Mouse (Mus musculus) neutrophil, adult 5-6 weeks (primary cell): ENCODE data around the gene Gm17349. TPM values are rescaled to one million over a fixed set of nuclear protein-coding genes. Genes with fewer than 3 reads are reported as not detected.

Experiments used
- ATAC-seq: fragments of 151-379, 151-347 bp; 2 replicates; pipeline ENCODE4 v1.8.0; 2017; ENCODE audit warnings: mild to moderate bottlenecking, moderate TSS enrichment; ENCODE audit not compliant: insufficient number of reproducible peaks, poor library complexity, low FRiP score, severe bottlenecking; ENCODE audit errors: extremely low read depth
- total RNA-seq: library from RNA; stranded (forward); fragments of 200-1000 nt; gene quantifications from 2 replicates; pipeline ENCODE4 v1.2.3, GENCODE M21; 2017

Gm17349 gene
- total RNA-seq, 1 experiment from 2014 or later = not detected

DNA sequence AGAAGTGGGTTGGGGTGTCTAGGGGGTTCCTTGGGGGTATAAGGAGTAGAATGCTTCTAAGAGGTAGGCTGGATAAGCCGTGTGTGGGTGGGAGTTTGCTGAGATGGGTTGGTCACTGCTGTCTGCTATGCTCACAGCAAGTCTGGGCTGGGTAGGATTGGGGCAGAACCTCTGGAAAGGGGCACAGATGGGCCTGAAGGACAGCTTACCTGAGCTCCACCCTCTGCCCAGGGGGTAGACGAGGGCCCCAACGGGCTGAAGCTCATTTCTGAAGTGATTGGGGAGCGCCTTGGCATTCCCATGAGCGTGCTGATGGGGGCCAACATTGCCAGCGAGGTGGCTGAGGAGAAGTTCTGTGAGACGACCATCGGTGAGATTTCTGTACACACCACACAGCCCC is 14.6 kb upstream of the Gm17349 start:
- no peak for ATAC-seq

- ATAC-seq = no peak
These were observed 13.3 kb upstream of the Gm17349 start for GRCm38 (mm10) chr15:99718461-99719021.

DNA sequence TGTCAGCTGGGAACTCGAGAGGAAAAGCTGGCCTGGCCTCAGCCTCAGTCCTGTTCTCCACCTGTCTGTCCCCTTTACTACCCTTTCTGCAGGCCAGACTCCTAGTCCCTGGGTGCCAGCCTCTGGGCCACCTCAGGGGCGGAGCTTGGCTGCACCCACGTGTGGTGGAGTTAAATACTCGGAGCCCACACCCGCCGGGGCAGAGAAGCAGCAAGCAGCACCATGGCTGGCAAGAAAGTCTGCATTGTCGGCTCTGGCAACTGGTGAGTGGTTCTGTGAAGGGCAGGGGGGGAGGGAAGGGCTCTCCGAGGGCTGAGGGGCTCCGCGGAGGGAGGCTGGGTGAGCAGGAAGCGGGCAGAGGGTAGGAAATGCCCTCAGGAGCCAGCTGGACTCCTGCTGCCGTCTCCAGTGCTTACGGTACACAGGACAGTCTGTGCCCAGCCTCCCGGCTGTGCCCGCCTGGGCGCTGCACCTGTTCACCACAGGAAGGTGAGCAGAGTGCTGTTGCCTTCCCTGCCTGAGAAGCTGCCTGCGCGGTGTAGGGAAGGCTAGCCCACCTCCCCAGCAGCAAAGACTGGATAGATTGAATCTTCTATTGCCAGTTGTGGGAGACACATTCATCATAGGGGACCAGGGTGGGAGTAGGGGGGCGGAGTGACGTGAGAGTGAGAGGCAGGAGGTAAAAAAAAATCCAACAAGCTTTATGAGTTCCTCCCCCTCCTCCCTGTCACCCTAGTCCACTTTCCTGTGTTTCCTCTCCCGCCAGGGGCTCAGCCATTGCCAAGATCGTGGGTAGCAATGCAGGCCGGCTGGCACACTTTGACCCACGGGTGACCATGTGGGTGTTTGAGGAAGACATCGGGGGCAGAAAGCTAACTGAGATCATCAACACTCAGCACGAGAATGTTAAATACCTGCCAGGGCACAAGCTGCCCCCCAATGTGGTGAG is 12.4 kb upstream of the Gm17349 start, which contains the start of gene Gpd1:
TSS of gene Gpd1 (plus strand) at position 130 of the 949 bp plus-strand sequence.
- ATAC-seq = no peak

GRCm38 (mm10) chr15:99716814-99717213 is 11.5 kb upstream of the Gm17349 start:
- ATAC-seq = no peak

GRCm38 (mm10) chr15:99715982-99716746 is 10.9 kb upstream of the Gm17349 start:
- no peak for ATAC-seq

- ATAC-seq = no peak
These were observed 10.1 kb upstream of the Gm17349 start for GRCm38 (mm10) chr15:99715361-99715865.

DNA sequence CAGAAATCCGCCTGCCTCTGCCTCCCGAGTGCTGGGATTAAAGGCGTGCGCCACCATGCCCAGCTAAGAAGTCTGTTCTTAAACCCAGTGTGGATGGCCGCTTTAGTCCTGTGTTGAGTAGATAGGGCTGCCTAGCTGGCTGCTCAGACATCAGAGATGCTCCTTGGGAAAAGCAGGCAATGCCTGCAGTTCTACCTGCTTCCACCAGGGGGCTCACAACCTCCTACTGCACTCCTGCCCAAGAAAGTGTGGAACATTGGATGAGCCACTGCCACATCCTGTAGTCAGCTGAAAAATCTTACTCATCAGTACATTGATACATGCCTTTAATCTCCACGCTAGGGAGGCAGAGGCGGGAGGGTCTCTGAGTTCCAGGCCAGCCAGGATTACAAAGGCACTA is 9.6 kb upstream of the Gm17349 start:
- peak; percentile 61 for ATAC-seq

- ATAC-seq = no peak
These were observed 8.9 kb upstream of the Gm17349 start for GRCm38 (mm10) chr15:99714206-99714605.

GRCm38 (mm10) chr15:99713569-99713968 is 8.3 kb upstream of the Gm17349 start:
- no peak for ATAC-seq

GRCm38 (mm10) chr15:99712666-99713559 is 7.6 kb upstream of the Gm17349 start:
- ATAC-seq = no peak

DNA sequence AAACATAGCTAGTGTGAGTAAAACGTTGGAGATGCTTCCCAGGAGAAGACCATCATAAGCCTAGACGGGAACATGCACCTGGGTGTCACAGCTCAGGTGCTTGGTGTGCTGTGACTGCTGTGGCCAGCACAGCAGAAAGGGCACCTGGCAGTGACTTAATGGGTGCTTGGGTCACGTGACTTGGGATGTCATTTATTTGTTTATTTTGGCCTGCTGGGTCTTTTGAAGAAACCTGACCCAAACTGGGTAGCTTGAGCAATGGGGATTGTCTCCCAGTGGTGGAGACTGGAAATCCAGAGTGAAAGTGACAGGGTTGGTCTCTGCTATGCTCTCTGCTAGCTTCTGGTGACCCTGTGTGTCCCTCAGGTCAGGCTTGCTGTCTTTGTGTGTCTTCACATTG is 6.2 kb upstream of the Gm17349 start:
- no peak for ATAC-seq

- no peak for ATAC-seq
These were observed 5.2 kb upstream of the Gm17349 start for GRCm38 (mm10) chr15:99710221-99711190.

- ATAC-seq = no peak
These were observed 2.9 kb upstream of the Gm17349 start for GRCm38 (mm10) chr15:99708176-99708575.

- ATAC-seq = no peak
These were observed 409 bp downstream of the Gm17349 start for GRCm38 (mm10) chr15:99704881-99705280.

DNA sequence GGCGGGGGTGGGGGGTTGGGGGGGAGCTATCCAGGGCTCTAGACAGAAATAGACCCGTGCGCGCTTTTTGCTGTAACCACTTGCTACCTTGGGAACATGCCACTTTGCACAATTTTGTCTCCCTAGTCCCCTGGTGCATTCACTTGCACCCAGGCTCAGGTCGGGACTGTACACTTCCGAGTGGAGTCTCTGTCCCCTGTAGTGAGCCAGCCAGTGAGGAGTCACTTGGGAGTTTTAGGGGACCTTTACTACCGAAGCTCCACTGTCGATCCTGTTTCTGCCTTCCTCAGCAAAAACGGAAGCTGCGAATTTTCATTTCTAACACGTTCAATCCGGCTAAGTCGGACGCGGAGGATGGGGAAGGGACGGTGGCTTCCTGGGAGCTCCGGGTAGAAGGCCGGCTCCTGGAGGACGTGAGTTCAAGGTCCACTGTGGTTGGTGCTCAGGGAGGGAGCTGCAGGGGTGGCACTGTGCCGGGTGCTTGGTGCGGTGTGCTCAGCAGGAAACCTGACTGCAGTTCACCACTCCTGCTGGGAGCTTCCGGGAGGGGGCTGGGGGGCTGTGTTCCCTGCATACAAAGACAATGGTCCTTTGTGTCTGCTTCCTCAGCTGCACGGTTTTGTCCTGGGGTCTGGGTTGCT is 1.1 kb downstream of the Gm17349 start:
- no peak for ATAC-seq

- ATAC-seq = no peak
These were observed 1.6 kb downstream of the Gm17349 start for GRCm38 (mm10) chr15:99703676-99704040.

DNA sequence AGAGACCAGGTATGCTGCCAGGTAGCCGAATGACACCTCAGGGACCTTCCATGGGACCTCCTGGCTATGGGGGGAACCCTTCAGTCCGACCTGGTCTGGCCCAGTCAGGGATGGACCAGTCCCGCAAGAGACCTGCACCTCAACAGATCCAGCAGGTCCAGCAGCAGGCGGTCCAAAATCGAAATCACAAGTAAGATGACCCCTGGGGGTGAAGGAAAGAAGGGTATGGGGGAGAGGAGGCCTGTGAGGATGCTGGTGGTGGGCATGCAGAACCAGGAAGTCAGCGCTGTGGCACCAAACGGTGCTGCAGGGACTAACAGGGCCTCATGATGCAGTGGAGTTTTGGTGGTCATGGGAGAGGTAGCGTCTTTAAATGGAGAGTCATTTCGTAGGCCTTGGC is 2.2 kb downstream of the Gm17349 start:
- ATAC-seq = no peak
